Mouse (Mus musculus) G1E (cell line): Measurements from ENCODE around the gene Kcnma1.

Source experiments
- CTCF ChIP-seq: IDR thresholded peaks from 2 replicates; pipeline ENCODE4 v1.5.1; 2012; ENCODE audit warnings: low read depth, low read length, inconsistent platforms, mixed read lengths
- GATA1 ChIP-seq: IDR thresholded peaks from 2 replicates; pipeline ENCODE4 v1.6.1; 2012; ENCODE audit warnings: borderline replicate concordance, low read length, inconsistent platforms, mixed read lengths
- POLR2AphosphoS5 ChIP-seq: IDR thresholded peaks from 2 replicates; pipeline ENCODE4 v1.6.1; 2012; ENCODE audit warnings: low read depth, low read length, inconsistent platforms; ENCODE audit not compliant: insufficient replicate concordance
- TAL1 ChIP-seq: conservative IDR thresholded peaks from 2 replicates; pipeline ENCODE4 v1.6.1; 2012; ENCODE audit warnings: low read depth, low read length, inconsistent platforms, mixed read lengths

- TF ChIP-seq CTCF (no peak), TAL1 (no peak), POLR2AphosphoS5 (no peak), GATA1 (no peak)
These were observed 431.1 kb downstream of the Kcnma1 start for GRCm38 (mm10) chr14:23583235-23583634.
